Mouse (Mus musculus) right cerebral cortex, postnatal 36 days (tissue): ENCODE measurements at regions not wholly inside any gene's neighbourhood (a gene's known extent, or its start where the extent isn't known, plus 50 kb on each side); places are given as distances from the start of the nearest gene placed in this dataset.

Source experiments
- DNase-seq, 2 experiments: peaks; one replicate each; pipeline ENCODE4 v3.0.0; 2022; ENCODE audit warnings: low spot score in 2 of 2, mixed read lengths in 1 of 2

DNA sequence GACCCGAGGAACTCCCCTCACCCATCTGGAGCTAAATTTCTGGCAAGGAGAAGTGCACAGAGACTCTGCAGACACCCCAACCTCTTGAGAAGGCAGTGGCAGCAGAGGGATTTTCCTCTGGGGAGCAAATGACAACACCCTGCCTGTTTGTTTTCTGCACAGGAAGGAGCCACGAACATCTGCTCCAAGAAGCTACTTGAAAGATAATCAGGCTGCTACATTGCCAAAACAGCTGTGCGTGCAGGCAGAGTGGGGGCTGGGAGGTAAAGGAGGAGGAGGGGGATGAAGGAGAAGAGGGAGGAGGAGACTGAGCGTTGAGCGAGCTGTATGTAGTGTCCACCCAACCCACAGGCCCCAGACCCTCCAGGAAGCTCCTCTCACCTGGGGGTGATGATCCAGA lies 149.0 kb downstream of the Rplp1 start:
- DNase-seq: no peak

DNA sequence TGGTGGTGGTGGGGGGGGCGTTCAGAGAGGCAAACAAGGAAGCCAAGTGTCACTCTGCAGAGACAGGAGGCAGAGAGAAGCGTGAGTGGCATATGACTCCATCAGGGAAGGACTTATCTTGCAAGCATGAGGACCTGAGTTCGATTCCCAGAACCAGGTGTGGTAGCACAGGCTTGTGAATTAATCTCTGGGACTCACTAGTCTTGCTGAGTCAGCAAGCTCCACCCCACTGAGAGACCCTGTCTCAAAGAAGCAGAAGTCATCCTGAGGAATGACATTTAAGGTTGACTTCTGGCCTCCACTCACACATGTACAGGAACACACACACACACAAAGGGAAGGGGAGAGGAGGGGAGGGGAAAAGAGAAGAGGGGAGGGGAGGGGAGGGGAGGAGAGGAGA lies 156.5 kb downstream of the Rplp1 start:
- DNase-seq: no peak

DNA sequence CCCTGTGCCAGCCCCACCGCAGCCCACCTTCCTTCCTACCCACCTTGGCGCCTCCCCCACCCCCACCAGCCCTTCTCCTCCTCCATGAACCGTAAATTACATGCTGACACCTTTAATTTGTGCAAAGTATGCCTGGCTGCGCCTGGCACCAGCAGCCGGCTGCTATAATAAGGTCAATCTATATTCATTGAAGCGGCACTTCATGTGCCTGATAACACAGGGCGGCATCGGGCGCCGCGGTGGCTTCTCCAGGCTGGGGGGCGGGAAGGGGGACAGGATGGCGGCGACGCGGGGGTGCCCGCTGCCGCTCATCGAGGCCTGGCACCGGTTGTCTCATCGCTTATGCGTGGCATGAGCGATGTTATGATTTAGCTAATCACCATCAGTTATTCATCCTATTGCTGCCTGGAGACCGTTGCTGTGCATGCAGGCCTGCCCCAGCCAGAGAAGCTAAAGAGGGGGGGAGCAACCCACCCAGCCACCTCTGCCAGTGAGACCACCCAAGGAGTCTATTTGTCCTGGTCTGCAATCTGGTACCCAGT lies 157.5 kb downstream of the Rplp1 start:
- peak; percentile 38 to 49 for DNase-seq

DNA sequence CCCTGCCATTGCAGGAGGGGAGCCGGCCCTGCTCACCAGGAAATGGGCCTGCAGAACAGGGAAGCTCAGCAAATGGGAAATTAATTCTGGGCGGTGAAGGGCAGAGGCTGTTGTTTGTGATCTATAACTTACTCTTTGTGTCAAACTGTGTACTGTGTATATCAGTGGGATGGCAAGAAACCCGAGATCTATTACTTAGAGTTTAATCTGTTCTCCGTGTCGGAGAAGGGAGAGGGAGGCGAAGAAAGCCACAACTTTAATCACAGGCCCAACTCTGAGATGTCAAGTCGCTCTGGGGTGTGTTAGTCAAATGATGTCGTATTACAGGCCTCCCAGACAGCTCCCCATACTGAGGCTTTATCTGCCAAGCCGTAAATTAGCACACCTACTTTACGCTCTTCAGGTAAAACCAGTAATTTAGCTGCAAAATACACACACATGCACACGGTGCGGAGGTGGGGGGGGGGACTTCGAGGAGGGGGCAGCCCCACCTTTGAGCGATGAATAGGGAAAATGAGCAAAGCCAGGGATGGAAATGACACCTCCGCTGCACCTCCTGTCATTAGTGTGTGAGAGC lies 158.0 kb downstream of the Rplp1 start:
- DNase-seq: no peak

DNA sequence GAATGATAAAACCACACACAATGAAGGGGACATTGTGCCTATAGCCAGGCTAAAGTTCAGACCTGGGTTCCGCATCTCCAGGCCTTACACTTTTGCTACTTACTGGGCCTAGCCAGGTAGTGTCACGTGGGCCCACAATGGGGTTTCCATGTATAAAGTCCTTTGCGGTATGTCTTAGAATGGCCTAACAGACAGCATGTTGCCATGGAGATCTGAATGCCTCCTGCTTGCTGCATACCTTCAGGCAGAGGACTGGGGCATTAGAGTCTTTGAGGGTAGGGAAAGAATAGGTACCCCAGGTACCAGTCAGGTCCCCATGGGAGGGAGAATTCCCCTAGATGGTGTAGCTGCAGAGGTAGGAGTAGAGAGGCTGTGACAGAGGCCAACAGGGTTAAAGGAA lies 159.0 kb downstream of the Rplp1 start:
- no peak for DNase-seq

DNA sequence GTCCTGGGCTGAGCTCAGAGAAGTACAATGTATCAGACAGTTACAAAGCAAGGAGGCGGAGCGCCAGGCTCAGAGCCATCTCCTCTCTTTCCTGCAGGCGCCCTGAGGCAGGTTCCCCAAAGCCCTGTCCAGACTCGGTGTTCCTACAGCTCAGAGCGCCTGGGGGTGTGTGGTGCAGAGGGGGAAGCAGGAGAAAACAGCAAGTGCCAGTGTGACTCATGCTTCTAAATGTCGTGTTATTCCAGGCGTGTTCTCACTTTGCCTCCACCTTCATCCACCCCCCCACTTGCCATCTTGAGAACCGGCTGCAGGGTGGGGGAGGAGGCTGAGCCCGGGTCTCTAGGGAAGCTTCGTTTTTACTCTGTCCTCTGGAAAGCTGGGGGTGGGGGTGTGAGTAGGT lies 160.5 kb downstream of the Rplp1 start:
- peak; percentile 84 to 92 for DNase-seq

DNA sequence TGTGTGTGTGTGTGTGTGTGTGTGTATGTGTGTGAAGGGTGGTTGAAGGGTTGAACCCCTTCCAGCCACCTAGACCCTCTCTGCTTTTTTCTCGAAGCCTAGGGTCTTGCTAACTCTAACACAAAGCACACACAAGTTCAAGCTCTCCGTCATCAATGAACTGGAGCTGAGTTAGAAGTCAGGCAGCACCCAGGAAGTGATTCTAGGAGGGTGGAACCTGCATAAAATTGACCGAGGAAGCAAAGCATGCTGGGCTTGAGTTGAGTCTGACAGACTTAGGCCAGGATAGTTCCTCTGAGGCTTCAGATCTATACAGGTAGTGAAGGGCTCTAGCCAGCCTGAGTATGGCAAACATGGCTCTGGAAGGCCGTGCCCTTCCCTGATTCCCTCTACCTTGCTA lies 165.1 kb downstream of the Rplp1 start:
- DNase-seq: no peak

DNA sequence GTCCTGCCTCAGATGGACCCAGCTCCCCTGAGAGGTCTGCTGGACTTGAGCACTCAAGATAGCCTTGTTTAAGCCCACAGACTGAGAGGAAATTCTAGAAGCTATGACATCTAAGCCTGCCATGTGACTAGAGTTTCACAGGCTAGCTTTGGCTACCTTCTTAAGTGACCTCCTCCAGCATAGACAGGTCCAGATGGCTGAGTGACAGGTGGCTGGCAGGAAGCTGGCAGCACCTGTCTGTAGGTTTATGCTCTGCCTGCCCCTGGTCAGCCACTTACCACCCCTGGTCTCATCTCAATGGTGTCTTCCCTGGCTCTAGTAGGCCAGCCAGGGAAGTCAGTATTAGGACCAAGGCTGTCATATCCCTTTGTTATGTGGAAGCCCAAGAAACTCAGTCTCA lies 165.9 kb downstream of the Rplp1 start:
- DNase-seq: no peak

DNA sequence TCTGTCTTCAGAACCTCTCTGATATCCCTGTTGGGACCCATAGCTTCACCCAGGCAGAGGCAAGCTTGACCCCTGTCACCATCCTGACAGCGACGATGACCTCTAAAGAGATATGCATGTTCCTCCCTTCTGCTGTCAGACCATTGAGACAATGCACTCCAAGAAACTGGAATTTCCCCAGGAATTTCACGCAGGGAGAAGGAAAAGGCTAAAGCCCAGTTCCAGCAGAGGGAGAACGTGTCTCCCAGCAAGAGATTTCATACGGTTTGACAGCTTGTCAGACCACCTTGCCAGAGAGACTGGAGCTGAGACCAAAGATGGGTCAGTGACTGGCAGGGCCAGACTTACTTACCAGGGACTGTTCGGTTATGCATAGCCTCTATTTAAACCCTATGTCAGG lies 167.9 kb downstream of the Rplp1 start:
- DNase-seq: no peak

DNA sequence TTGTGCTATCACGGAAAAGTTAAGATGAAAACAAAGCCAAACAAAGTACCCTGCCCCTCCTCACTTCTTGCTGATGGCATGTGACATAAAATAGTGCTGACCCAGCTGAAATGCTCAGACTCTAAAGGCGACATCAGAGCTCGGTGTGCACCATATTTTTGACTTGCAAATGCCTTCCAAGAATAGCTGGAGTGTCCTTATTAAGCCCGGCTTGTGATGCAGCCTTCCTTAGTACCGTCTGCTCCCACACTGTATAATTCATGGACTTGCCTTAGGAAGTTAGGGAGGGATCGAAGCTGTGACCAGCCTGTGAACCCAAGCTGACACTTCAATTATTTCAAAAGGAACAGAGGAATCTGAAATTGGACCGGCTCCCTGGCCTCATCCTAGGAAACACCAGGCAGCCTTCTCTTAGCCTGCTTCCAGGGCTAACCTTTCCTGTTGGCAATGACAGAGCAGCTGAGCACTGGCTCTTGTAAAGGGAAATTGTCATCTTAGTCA lies 169.0 kb downstream of the Rplp1 start:
- peak in 1 of 2 experiments; percentile 79 for DNase-seq

DNA sequence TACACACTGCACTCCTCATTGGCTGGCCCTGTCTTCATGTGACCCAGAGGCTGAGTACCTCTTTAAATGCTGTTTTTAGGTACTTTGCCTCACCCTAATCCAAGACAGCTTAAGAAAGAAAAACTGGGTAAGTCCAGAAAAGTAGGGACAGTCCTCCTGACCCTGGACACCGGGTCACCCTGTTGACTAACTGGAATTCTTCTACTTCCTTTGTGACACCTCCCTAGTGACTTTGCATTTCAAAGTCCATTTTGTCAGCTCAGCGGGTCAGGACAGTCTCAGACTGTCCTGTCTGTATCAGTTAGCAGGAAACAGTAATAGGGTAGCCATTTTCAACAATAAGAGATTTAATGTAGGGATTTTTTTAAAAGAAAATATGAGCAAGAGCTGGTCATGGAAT lies 180.8 kb downstream of the Rplp1 start:
- no peak for DNase-seq

DNA sequence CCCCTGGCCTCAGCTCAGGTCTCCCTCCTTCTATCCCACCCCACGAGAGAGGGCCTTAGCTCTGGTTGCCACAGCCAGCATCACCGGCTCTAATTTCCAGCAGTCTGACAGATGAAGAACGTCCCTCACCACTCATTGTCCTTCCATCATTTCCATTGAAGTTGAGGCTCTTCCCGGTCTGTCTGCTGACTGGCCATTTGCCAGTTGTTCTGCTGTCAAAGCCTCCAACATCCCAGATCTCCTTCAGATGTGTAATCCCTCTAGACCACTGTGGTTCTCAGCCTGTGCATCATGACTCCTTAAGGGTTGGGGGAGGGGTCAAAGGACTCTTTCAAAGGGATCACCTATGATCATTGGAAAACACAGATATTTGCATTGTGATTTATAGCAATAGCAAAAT lies 181.6 kb downstream of the Rplp1 start:
- DNase-seq: no peak

DNA sequence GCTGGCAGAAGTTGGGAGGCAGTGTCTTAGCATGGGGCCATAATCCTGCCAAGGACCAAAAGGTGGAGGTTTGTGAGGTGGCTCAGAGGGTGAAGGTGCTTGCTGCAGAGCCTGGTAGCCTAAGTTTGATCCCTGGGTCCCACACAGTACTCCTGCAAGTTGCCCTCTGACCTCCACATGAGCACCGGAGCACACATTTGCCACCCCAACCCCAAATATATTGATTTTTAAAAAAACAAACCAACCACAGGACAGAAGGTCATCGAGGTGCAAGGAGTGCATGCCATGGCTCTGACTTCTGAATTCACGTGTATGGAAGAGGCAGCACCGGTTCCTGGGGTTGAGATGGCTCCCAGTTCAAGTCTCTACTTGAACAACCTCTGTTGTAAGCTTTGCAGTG lies 186.2 kb downstream of the Rplp1 start:
- no peak for DNase-seq

DNA sequence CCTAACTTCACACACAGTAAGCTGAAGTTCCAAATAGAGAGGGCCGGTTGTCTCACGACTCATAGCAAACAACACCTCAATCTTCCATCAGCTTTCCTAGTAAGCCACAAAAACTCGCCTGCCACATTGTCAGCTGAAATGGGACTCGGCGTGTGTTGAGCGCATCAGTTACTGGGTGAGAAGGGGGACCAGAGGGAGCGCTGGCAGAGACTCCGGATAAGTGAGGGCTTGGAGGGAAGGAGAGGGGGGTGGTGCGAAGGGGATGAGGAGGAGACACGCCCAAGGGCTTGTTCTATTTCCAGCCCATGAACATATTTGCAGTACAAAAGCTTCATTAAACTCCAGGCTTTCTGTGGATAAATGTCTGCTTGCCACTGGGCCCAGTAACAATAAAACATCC lies 186.7 kb downstream of the Rplp1 start:
- peak in 1 of 2 experiments; percentile 12 for DNase-seq

DNA sequence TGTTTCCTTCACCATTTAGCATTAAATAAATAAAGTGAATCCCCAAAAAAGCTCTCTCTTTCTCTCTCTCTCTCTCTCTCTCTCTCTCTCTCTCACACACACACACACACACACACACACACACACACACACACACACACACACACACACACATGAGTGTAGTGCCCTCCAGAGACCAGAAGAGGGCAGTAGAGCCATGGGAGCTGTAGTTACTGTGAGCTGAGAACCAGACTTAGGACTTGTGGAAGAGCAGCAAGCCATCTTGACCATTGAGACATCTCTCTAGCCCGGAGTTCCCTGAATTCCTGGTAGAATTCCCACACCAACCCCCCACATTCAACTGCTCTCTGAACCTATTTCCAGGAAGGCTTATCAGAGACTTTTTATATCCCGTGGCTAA lies 190.3 kb downstream of the Rplp1 start:
- DNase-seq: no peak

DNA sequence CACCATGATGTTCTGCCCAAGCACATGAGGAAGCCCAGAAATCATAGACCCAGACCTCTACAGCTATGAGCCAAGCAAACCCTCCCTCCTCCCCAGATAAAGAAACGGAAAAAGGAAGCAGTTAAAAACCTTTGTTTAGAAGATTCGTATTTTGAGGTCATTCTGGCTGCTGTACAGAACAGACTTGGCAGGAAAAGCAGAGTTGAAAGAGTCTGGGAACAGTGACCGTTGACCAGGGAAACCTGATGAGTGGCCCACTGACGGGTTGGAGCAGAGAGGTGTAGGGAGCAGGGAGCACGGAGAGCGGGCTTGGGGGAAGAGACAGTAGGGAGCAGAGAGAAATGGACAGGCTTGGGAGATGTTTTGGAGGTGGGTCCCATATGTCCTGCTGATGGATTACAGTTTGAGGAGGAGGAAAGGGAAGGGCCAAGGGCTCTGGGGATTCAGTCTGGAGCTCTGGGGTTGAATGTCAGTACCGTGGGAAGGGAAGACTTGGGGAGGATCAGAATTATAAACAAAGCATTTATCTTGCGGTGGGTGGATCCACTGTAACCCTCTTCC lies 191.2 kb downstream of the Rplp1 start:
- no peak for DNase-seq

DNA sequence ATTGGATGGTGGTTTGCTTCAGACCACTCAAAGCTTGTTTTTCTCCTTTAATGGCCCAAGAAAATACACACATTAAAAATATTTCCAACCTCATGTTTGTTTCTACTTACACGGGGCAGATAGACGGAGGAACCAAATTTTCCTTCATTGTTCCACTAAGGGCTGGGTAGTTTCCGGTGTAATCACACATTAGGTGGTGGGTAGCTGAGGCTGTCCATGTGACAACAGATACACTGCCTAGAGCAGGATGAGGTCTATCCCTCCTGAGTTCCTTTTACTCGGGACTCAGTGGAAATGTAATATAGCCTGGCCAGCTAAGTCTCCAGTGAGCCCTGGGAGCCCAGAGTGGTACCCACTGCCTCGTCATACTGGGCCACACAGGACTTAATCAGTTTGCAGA lies 192.5 kb downstream of the Rplp1 start:
- DNase-seq: no peak

DNA sequence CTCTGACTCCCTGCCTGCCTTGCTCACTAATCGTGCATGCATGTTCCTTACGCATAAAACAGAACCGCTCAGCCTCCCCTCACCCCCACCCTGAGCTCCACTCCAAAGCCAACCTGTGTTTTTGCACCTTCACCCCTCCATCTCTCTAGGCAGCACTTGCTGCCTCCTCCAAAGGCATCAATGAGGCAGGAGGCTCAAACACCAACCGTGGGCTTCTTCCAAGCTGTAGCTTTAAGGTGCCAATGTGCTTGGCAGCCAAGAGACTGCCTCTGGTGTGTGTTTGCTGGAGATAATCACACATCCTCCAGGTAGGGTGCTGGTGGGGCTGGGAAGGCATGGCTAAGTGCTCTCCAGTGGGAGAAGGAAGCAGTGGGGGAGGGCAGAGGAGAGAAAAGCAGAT lies 193.3 kb downstream of the Rplp1 start:
- no peak for DNase-seq

DNA sequence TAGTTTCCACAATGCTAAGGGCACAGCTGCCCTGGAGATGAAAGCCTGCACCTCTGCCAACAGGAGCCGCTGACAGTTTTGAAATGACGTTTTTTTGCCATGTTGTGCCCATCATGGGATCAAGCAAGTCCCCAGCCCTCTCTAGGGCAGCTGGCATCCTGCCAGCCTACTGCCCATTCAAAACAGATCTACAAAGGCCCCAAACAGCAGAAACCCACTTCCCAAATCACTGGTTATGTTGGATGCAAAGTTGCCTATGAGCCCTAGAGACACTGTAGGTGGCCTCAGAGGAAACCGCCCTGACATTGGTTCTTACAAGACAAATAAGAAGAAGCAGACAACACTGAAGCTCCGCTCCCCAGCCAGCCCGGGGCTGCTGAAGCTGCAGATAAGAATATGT lies 194.1 kb downstream of the Rplp1 start:
- no peak for DNase-seq

DNA sequence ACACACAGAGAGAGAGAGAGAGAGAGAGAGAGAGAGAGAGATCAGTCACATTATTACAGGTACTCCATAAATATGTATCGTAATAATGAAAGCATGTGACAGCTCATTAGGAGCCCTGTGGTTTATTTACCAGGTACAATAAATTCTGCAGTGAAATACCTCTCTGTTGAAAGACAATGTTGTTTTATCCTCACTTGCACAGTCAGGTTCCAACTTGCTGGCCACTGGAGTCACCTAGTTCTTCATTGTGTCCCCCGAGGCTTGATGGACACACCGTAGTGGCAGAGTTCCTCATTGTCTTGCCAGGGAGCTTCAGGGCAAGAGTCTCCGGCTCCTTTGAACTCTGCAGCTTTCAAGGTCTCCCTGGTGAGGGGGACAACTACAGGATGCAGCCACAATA lies 197.6 kb downstream of the Rplp1 start:
- DNase-seq: no peak

DNA sequence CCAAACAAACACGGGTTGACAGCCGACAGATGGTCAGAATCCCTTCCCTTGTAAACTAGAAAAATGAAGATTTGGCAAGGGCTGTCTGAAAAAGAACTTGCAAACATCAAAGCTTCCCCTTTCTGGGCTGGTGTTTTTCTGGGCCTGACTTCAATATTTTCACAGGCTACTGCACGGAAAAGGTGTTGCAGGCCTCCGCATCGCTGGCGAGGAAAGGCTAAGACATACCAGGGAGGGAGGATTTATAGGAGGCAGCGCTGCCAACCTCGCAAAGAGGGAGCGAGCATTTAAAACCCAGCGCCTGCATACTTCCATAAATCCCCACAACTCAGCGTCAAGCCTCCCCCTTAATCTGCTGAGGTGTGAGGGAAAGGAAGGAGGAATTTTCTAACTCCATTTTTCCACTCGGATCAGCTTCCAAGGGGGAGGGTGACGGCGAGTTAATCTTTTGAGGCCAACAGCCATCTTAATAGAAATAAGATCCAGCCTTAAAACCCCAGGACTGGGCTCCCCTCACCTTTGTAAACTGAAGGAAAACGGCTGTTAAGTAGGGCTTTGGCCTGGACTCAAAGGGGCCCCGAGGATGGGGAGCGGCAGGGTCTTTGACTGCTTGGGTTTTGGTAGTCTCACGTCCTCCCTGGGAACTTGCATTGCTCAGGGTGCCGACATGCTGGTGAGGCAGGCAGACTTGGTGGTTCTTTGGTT lies 199.9 kb downstream of the Rplp1 start:
- DNase-seq: peak; percentile 58 to 71

DNA sequence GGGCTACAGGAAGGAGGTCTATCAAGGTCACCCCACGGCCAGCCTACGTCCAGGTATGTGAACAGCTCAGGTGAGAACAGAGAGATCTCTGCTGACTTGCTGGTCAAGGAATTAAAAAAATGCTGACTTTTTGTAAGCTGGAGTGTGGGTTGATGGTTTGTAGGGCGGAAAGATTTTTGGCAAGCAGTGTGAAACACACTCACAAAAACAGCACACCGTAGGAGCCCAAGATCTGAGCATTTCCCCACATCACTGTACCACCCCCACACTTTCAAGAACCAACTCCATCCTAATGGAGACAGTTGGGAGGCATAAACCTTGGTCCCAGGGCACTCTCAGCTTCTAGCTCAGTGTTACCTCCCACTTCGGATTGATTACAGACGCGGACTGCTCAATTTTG lies 200.5 kb downstream of the Rplp1 start:
- DNase-seq: no peak

DNA sequence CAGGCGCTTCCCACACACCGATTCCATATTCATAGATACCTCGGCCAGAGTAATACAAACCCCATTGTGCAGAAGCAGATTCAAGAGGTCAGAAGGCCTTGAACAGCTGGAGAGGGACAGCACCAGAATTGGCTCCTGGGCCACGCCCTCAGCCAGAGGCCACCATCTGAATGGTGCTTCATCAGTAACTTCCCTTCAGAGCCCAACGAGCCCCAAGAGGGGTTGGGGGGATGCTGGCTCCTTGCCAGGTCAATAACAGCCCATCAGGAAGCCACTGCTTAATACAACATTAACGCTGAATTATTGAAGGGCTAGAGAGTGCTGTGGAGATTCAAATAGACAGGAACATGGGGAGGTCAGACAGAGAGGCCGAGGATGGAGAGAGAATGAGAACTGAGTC lies 203.0 kb downstream of the Rplp1 start:
- DNase-seq: no peak
